Mouse (Mus musculus) lung, embryonic 14.5 days (tissue): ENCODE data around the gene Rufy2. TPM values are rescaled to one million over a fixed set of nuclear protein-coding genes. Genes with fewer than 3 reads are reported as not detected.

ENCODE experiments used
- ATAC-seq: fragments of 200-750 bp; cut with Nextera tagmentation; 2 replicates; pipeline ENCODE4 v1.8.0; 2017; ENCODE audit warnings: mild to moderate bottlenecking, moderate TSS enrichment, moderate library complexity; ENCODE audit not compliant: insufficient read depth
- DNase-seq: peaks from one replicate; pipeline ENCODE4 v3.0.0-alpha.2; 2015
- H3K27ac ChIP-seq: fragments of 300-500 bp; sonication (generic); 2 replicates; pipeline ENCODE4 v1.5.1; 2014; ENCODE audit warnings: low read depth, mild to moderate bottlenecking, moderate library complexity
- H3K27me3 ChIP-seq: fragments of 300-500 bp; sonication (generic); 2 replicates; pipeline ENCODE4 v1.6.1; 2014; ENCODE audit warnings: low read length, control low read depth; ENCODE audit not compliant: insufficient read depth
- H3K36me3 ChIP-seq: fragments of 300-500 bp; sonication (generic); 2 replicates; pipeline ENCODE4 v1.6.1; 2014; ENCODE audit warnings: control low read depth; ENCODE audit not compliant: insufficient read depth
- H3K4me1 ChIP-seq: fragments of 300-500 bp; sonication (generic); 2 replicates; pipeline ENCODE4 v1.6.1; 2014; ENCODE audit warnings: antibody characterized with exemption, control low read depth; ENCODE audit not compliant: insufficient read depth
- H3K4me2 ChIP-seq: fragments of 300-500 bp; sonication (generic); 2 replicates; pipeline ENCODE4 v1.6.1; 2014; ENCODE audit warnings: mild to moderate bottlenecking
- H3K4me3 ChIP-seq: fragments of 300-500 bp; sonication (generic); 2 replicates; pipeline ENCODE4 v1.5.1; 2014; ENCODE audit warnings: low read depth, low read length
- H3K9ac ChIP-seq: fragments of 300-500 bp; sonication (generic); 2 replicates; pipeline ENCODE4 v1.6.1; 2014
- H3K9me3 ChIP-seq: fragments of 300-500 bp; sonication (generic); 2 replicates; pipeline ENCODE4 v1.6.1; 2016; ENCODE audit warnings: low read depth, low read length, control low read depth
- CTCF ChIP-seq: IDR thresholded peaks from 2 replicates; pipeline ENCODE4 v1.5.1; 2016; ENCODE audit warnings: antibody characterized with exemption, low read depth
- WGBS: fragments of 180-500 bp; shearing (Covaris S2); extraction: QIAGEN DNeasy Blood & Tissue Kit; methylation state at CpG from one replicate; pipeline ENCODE4 v1.1.7; 2014; 5-methylcytosine and 5-hydroxymethylcytosine counted together
- polyA plus RNA-seq: library from polyadenylated mRNA; unstranded; fragments of >200 nt; fragmentation: Nextera tagmentation; extraction: Ambion mirVana; gene quantifications from 2 replicates; pipeline ENCODE4 v1.2.1, GENCODE M21; 2014

Gene Rufy2
- polyA plus RNA-seq, 1 experiment from 2014 or later: 18.8 TPM

GRCm38 (mm10) chr10:62965796-62966195 lies 14.2 kb upstream of the Rufy2 start:
- 92% methylated on average over 11 of the region's 11 CpGs for WGBS
- Histone ChIP-seq H3K4me3 (no peak overlapping the region), H3K4me2 (no peak overlapping the region), H3K36me3 (peaks cover 84% of the 10 kb centered on the region), H3K4me1 (no peaks in the 10 kb centered on the region), H3K27me3 (no peaks in the 10 kb centered on the region), H3K27ac (no peak overlapping the region), H3K9me3 (no peaks in the 10 kb centered on the region), H3K9ac (no peak overlapping the region)
- DNase-seq (no peak), ATAC-seq (no peak)
- no peak for TF ChIP-seq CTCF

- no peak for TF ChIP-seq CTCF
- H3K27me3 ChIP-seq: no peaks in the 10 kb centered on the region
- peaks cover 83% of the 10 kb centered on the region for H3K36me3 ChIP-seq
- H3K4me2 ChIP-seq: no peak overlapping the region
- no peaks in the 10 kb centered on the region for H3K4me1 ChIP-seq
- no peak overlapping the region for H3K9ac ChIP-seq
- no peak overlapping the region for H3K4me3 ChIP-seq
- DNase-seq: no peak
- WGBS: 94% methylated on average over 15 of the region's 15 CpGs
- no peak for ATAC-seq
- no peaks in the 10 kb centered on the region for H3K9me3 ChIP-seq
- no peak overlapping the region for H3K27ac ChIP-seq
These were observed 13.7 kb upstream of the Rufy2 start for GRCm38 (mm10) chr10:62966291-62966690.

- TF ChIP-seq CTCF: no peak
- no peaks in the 10 kb centered on the region for H3K4me1 ChIP-seq
- H3K4me2 ChIP-seq: no peak overlapping the region
- ATAC-seq (no peak), DNase-seq (no peak)
- H3K4me3 ChIP-seq: no peak overlapping the region
- peaks cover 58% of the 10 kb centered on the region for H3K36me3 ChIP-seq
- no peaks in the 10 kb centered on the region for H3K9me3 ChIP-seq
- no peak overlapping the region for H3K27ac ChIP-seq
- H3K9ac ChIP-seq: no peak overlapping the region
- WGBS: 73% methylated on average over 16 of the region's 16 CpGs
- H3K27me3 ChIP-seq: no peaks in the 10 kb centered on the region
These were observed 8.2 kb upstream of the Rufy2 start for GRCm38 (mm10) chr10:62971821-62972220.

- H3K27me3 ChIP-seq: no peaks in the 10 kb centered on the region
- WGBS: 8% methylated on average over 10 of the region's 10 CpGs
- no peak for ATAC-seq
These were observed 370 bp upstream of the Rufy2 start for GRCm38 (mm10) chr10:62979667-62980038.

GRCm38 (mm10) chr10:62984072-62984471 lies 4.0 kb downstream of the Rufy2 start:
- Histone ChIP-seq H3K27ac (no peak overlapping the region), H3K9ac (no peak overlapping the region), H3K4me3 (no peak overlapping the region), H3K27me3 (no peaks in the 10 kb centered on the region), H3K36me3 (peaks cover 26% of the 10 kb centered on the region; the same call in 1 of the 2 replicates), H3K4me2 (no peak overlapping the region), H3K4me1 (no peaks in the 10 kb centered on the region), H3K9me3 (no peaks in the 10 kb centered on the region)
- ATAC-seq (no peak), DNase-seq (no peak)
- TF ChIP-seq CTCF: no peak
- 89% methylated on average over 11 of the region's 11 CpGs for WGBS

More at GRCm38 (mm10) chr10:62979667-62980038, 370 bp upstream of the Rufy2 start:
- TF ChIP-seq CTCF: no peak
- Histone ChIP-seq H3K27ac (no peak overlapping the region), H3K36me3 (peaks cover 14% of the 10 kb centered on the region; the same call in 1 of the 2 replicates), H3K4me1 (no peaks in the 10 kb centered on the region), H3K9me3 (no peaks in the 10 kb centered on the region), H3K9ac (peak overlapping the region; percentile 81), H3K4me2 (peak overlapping the region; percentile 74), H3K4me3 (peak overlapping the region; percentile 88)
- DNase-seq: no peak

- 96% methylated on average over 6 of the region's 6 CpGs for WGBS
- no peak for TF ChIP-seq CTCF
These were observed 4.5 kb downstream of the Rufy2 start for GRCm38 (mm10) chr10:62984495-62984894.

GRCm38 (mm10) chr10:62987341-62987740 lies 7.3 kb downstream of the Rufy2 start:
- no peaks in the 10 kb centered on the region for H3K9me3 ChIP-seq
- peaks cover 57% of the 10 kb centered on the region for H3K36me3 ChIP-seq
- no peak overlapping the region for H3K4me3 ChIP-seq
- no peaks in the 10 kb centered on the region for H3K4me1 ChIP-seq
- H3K27ac ChIP-seq: no peak overlapping the region
- no peak overlapping the region for H3K4me2 ChIP-seq
- H3K9ac ChIP-seq: no peak overlapping the region
- DNase-seq: peak; percentile 60
- no peaks in the 10 kb centered on the region for H3K27me3 ChIP-seq
- no peak for ATAC-seq
- 25% methylated on average over 3 of the region's 3 CpGs for WGBS
- TF ChIP-seq CTCF: peak; percentile 64

More at GRCm38 (mm10) chr10:62984495-62984894, 4.5 kb downstream of the Rufy2 start:
- Histone ChIP-seq H3K27ac (no peak overlapping the region), H3K4me2 (no peak overlapping the region), H3K36me3 (peaks cover 29% of the 10 kb centered on the region; the same call in 1 of the 2 replicates), H3K27me3 (no peaks in the 10 kb centered on the region), H3K9ac (no peak overlapping the region), H3K4me3 (no peak overlapping the region), H3K4me1 (no peaks in the 10 kb centered on the region), H3K9me3 (no peaks in the 10 kb centered on the region)
- no peak for DNase-seq
- no peak for ATAC-seq

- Histone ChIP-seq H3K9me3 (no peaks in the 10 kb centered on the region), H3K27me3 (no peaks in the 10 kb centered on the region), H3K4me1 (no peaks in the 10 kb centered on the region), H3K4me2 (no peak overlapping the region), H3K36me3 (peaks cover 72% of the 10 kb centered on the region), H3K9ac (no peak overlapping the region), H3K4me3 (no peak overlapping the region), H3K27ac (no peak overlapping the region)
- 93% methylated on average over 15 of the region's 15 CpGs for WGBS
- DNase-seq (no peak), ATAC-seq (no peak)
- TF ChIP-seq CTCF: no peak
These were observed 10.6 kb downstream of the Rufy2 start for GRCm38 (mm10) chr10:62990636-62991035.
